Mouse (Mus musculus) small intestine, adult 2 months (tissue): ENCODE data around the gene Nav2.

Experiments used
- CTCF ChIP-seq: fragments of 200-500 bp; IDR thresholded peaks from 2 replicates; pipeline ENCODE4 v1.5.1; 2012; ENCODE audit warnings: low read depth, mild to moderate bottlenecking, control low read depth, inconsistent platforms, low read length, moderate library complexity, mixed read lengths; ENCODE audit not compliant: insufficient replicate concordance, insufficient read length; ENCODE audit errors: extremely low read depth
- POLR2A ChIP-seq: fragments of 200-500 bp; IDR thresholded peaks from 2 replicates; pipeline ENCODE4 v1.6.1; 2012; ENCODE audit warnings: low read depth, mild to moderate bottlenecking, control low read depth, inconsistent platforms, low read length, moderate library complexity

DNA sequence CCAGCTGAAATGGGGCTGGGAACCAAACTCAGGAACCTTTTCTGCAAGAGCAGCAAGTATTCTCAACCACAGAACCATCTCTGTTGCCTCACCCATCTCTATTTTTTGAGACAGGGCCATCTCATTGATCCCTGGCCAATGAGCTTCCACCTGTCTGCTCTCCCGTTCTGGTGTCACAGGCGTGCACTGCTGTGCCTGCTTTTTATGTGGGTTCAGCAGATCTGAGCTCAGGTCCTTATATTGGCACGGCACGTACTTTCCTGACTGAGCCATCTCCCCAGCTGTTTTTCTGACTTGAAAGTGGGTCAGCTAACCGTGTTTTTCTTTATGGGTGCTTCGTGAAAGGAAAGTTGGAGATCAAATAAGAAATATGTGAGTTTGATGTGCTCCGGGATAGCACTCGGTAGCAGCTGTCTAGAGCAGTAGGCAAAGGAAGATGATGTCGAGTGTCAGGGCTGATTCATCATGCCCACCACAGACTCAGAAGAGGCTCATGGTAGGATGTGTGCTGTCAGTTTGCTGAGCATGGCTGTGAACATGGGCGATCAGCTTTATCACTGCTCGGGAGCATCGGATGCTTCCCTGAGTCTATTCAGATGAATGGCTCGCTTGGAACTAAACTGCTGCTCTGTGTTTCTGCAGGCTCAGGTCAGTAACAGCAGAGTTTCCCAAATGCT lies 456.1 kb downstream of the Nav2 start:
- no peak for TF ChIP-seq CTCF
- no peak for TF ChIP-seq POLR2A
